Mouse (Mus musculus) lung, adult 2 months (tissue): Measurements from ENCODE around the gene Fstl4.

Source experiments
- CTCF ChIP-seq: fragments of 200-500 bp; IDR thresholded peaks from 2 replicates; pipeline ENCODE4 v1.5.1; 2011; ENCODE audit warnings: mild to moderate bottlenecking, low read length, control low read depth; ENCODE audit not compliant: insufficient read depth
- POLR2A ChIP-seq: fragments of 200-500 bp; IDR thresholded peaks from 2 replicates; pipeline ENCODE4 v1.6.1; 2011; ENCODE audit warnings: low read depth, mild to moderate bottlenecking, control low read depth, low read length, borderline replicate concordance; ENCODE audit errors: extremely low read depth

GRCm38 (mm10) chr11:53139666-53140065 lies 375.2 kb downstream of the Fstl4 start:
- TF ChIP-seq CTCF, result no peak
- no peak for TF ChIP-seq POLR2A
